Mouse (Mus musculus): ENCODE measurements around the gene Tmem72. TPM values are rescaled to one million over a fixed set of nuclear protein-coding genes. Genes with fewer than 3 reads are reported as not detected.

Gene Tmem72
- polyA plus RNA-seq, 1 experiment from 2014 or later: 12.4 TPM

GRCm38 (mm10) chr6:116718361-116718760, 1.6 kb upstream of the Tmem72 start:
- Histone ChIP-seq H3K27ac (ENCODE audit: low read length) (no peak overlapping the region), H3K9ac (replicated peaks; ENCODE audit: low read length) (no peak overlapping the region), H3K4me3 (ENCODE audit: low read length) (no peak overlapping the region), H3K4me2 (replicated peaks; ENCODE audit: low read depth, low read length) (no peak overlapping the region), H3K9me3 (ENCODE audit: low read length) (no peaks in the 10 kb centered on the region), H3K36me3 (ENCODE audit: insufficient read depth, low read length) (no peaks in the 10 kb centered on the region), H3K4me1 (ENCODE audit: insufficient read depth, low read length) (peaks cover 12% of the 10 kb centered on the region; the same call in 1 of the 2 replicates), H3K27me3 (ENCODE audit: insufficient read depth, low read length) (no peaks in the 10 kb centered on the region; the same call in 1 of the 2 replicates)
- 75% methylated on average over 4 of the region's 4 CpGs for WGBS
- ATAC-seq (ENCODE audit: low FRiP score, low TSS enrichment): no peak

- Histone ChIP-seq H3K27me3 (ENCODE audit: insufficient read depth, low read length) (no peaks in the 10 kb centered on the region; the same call in 1 of the 2 replicates), H3K27ac (ENCODE audit: low read length) (no peak overlapping the region), H3K9ac (replicated peaks; ENCODE audit: low read length) (no peak overlapping the region), H3K4me3 (ENCODE audit: low read length) (no peak overlapping the region), H3K4me2 (replicated peaks; ENCODE audit: low read depth, low read length) (no peak overlapping the region), H3K4me1 (ENCODE audit: insufficient read depth, low read length) (peaks cover 12% of the 10 kb centered on the region; the same call in 1 of the 2 replicates), H3K9me3 (ENCODE audit: low read length) (no peaks in the 10 kb centered on the region), H3K36me3 (ENCODE audit: insufficient read depth, low read length) (no peaks in the 10 kb centered on the region)
- no peak for ATAC-seq (ENCODE audit: low FRiP score, low TSS enrichment)
- WGBS: 74% methylated on average over 7 of the region's 7 CpGs
Observed at GRCm38 (mm10) chr6:116717851-116718250, 1.1 kb upstream of the Tmem72 start.

- Histone ChIP-seq H3K4me3 (ENCODE audit: low read length) (no peak overlapping the region), H3K27me3 (ENCODE audit: insufficient read depth, low read length) (no peaks in the 10 kb centered on the region; the same call in 1 of the 2 replicates), H3K9ac (replicated peaks; ENCODE audit: low read length) (no peak overlapping the region), H3K4me1 (ENCODE audit: insufficient read depth, low read length) (peaks cover 12% of the 10 kb centered on the region; the same call in 1 of the 2 replicates), H3K9me3 (ENCODE audit: low read length) (no peaks in the 10 kb centered on the region), H3K36me3 (ENCODE audit: insufficient read depth, low read length) (no peaks in the 10 kb centered on the region), H3K27ac (ENCODE audit: low read length) (0 out of 2 replicates have a peak overlapping the region, but pooled peaks have one; percentile 29), H3K4me2 (replicated peaks; ENCODE audit: low read depth, low read length) (peak overlapping the region; percentile 31; the same call in 1 of the 2 replicates)
- WGBS: 72% methylated on average over 2 of the region's 2 CpGs
- no peak for ATAC-seq (ENCODE audit: low FRiP score, low TSS enrichment)
Observed at GRCm38 (mm10) chr6:116715166-116715565, 1.5 kb downstream of the Tmem72 start.

GRCm38 (mm10) chr6:116714576-116714975, 2.1 kb downstream of the Tmem72 start:
- WGBS: 70% methylated on average over 5 of the region's 5 CpGs
- H3K27ac ChIP-seq (ENCODE audit: low read length): no peak overlapping the region
- peaks cover 12% of the 10 kb centered on the region; the same call in 1 of the 2 replicates for H3K4me1 ChIP-seq (ENCODE audit: insufficient read depth, low read length)
- no peaks in the 10 kb centered on the region for H3K9me3 ChIP-seq (ENCODE audit: low read length)
- no peak for ATAC-seq (ENCODE audit: low FRiP score, low TSS enrichment)
- no peaks in the 10 kb centered on the region; the same call in 1 of the 2 replicates for H3K27me3 ChIP-seq (ENCODE audit: insufficient read depth, low read length)
- no peak overlapping the region for H3K4me3 ChIP-seq (ENCODE audit: low read length)
- H3K4me2 ChIP-seq (replicated peaks; ENCODE audit: low read depth, low read length): 0 out of 2 replicates have a peak overlapping the region, but pooled peaks have one; percentile 14
- no peak overlapping the region for H3K9ac ChIP-seq (replicated peaks; ENCODE audit: low read length)
- H3K36me3 ChIP-seq (ENCODE audit: insufficient read depth, low read length): no peaks in the 10 kb centered on the region

GRCm38 (mm10) chr6:116713966-116714365, 2.7 kb downstream of the Tmem72 start:
- H3K9me3 ChIP-seq (ENCODE audit: low read length): no peaks in the 10 kb centered on the region
- peaks cover 12% of the 10 kb centered on the region; the same call in 1 of the 2 replicates for H3K4me1 ChIP-seq (ENCODE audit: insufficient read depth, low read length)
- no peaks in the 10 kb centered on the region for H3K36me3 ChIP-seq (ENCODE audit: insufficient read depth, low read length)
- H3K9ac ChIP-seq (replicated peaks; ENCODE audit: low read length): no peak overlapping the region
- WGBS: 85% methylated on average over 3 of the region's 3 CpGs
- no peak overlapping the region for H3K27ac ChIP-seq (ENCODE audit: low read length)
- H3K4me2 ChIP-seq (replicated peaks; ENCODE audit: low read depth, low read length): no peak overlapping the region
- H3K27me3 ChIP-seq (ENCODE audit: insufficient read depth, low read length): no peaks in the 10 kb centered on the region; the same call in 1 of the 2 replicates
- no peak overlapping the region for H3K4me3 ChIP-seq (ENCODE audit: low read length)
- ATAC-seq (ENCODE audit: low FRiP score, low TSS enrichment): no peak

GRCm38 (mm10) chr6:116712503-116712902, 4.2 kb downstream of the Tmem72 start:
- Histone ChIP-seq H3K27ac (ENCODE audit: low read length) (no peak overlapping the region; the same call in 1 of the 2 replicates), H3K4me3 (ENCODE audit: low read length) (no peak overlapping the region), H3K9ac (replicated peaks; ENCODE audit: low read length) (no peak overlapping the region), H3K9me3 (ENCODE audit: low read length) (no peaks in the 10 kb centered on the region), H3K4me1 (ENCODE audit: insufficient read depth, low read length) (peaks cover 8% of the 10 kb centered on the region; the same call in 1 of the 2 replicates), H3K4me2 (replicated peaks; ENCODE audit: low read depth, low read length) (no peak overlapping the region), H3K36me3 (ENCODE audit: insufficient read depth, low read length) (no peaks in the 10 kb centered on the region), H3K27me3 (ENCODE audit: insufficient read depth, low read length) (no peaks in the 10 kb centered on the region; the same call in 1 of the 2 replicates)
- ATAC-seq (ENCODE audit: low FRiP score, low TSS enrichment): no peak
- whole genome bisulfite sequencing: 78% methylated on average over 3 of the region's 3 CpGs

GRCm38 (mm10) chr6:116712062-116712461, 4.7 kb downstream of the Tmem72 start:
- no peak for ATAC-seq (ENCODE audit: low FRiP score, low TSS enrichment)
- Histone ChIP-seq H3K4me2 (replicated peaks; ENCODE audit: low read depth, low read length) (no peak overlapping the region), H3K36me3 (ENCODE audit: insufficient read depth, low read length) (no peaks in the 10 kb centered on the region), H3K9ac (replicated peaks; ENCODE audit: low read length) (0 out of 2 replicates have a peak overlapping the region, but pooled peaks have one; percentile 16), H3K9me3 (ENCODE audit: low read length) (no peaks in the 10 kb centered on the region), H3K4me1 (ENCODE audit: insufficient read depth, low read length) (peaks cover 8% of the 10 kb centered on the region; the same call in 1 of the 2 replicates), H3K27ac (ENCODE audit: low read length) (peak overlapping the region; percentile 50; the same call in 1 of the 2 replicates), H3K27me3 (ENCODE audit: insufficient read depth, low read length) (no peaks in the 10 kb centered on the region; the same call in 1 of the 2 replicates), H3K4me3 (ENCODE audit: low read length) (no peak overlapping the region)
- 11% methylated on average over 5 of the region's 5 CpGs for WGBS

GRCm38 (mm10) chr6:116704320-116704719, 12.4 kb downstream of the Tmem72 start:
- no peaks in the 10 kb centered on the region for H3K36me3 ChIP-seq (ENCODE audit: insufficient read depth, low read length)
- no peak overlapping the region for H3K27ac ChIP-seq (ENCODE audit: low read length)
- no peaks in the 10 kb centered on the region for H3K9me3 ChIP-seq (ENCODE audit: low read length)
- H3K4me3 ChIP-seq (ENCODE audit: low read length): no peak overlapping the region
- H3K4me1 ChIP-seq (ENCODE audit: insufficient read depth, low read length): no peaks in the 10 kb centered on the region
- no peak overlapping the region for H3K4me2 ChIP-seq (replicated peaks; ENCODE audit: low read depth, low read length)
- H3K9ac ChIP-seq (replicated peaks; ENCODE audit: low read length): no peak overlapping the region
- H3K27me3 ChIP-seq (ENCODE audit: insufficient read depth, low read length): no peaks in the 10 kb centered on the region
- ATAC-seq (ENCODE audit: low FRiP score, low TSS enrichment): no peak
- 76% methylated on average over 6 of the region's 6 CpGs for WGBS

- Histone ChIP-seq H3K4me2 (replicated peaks; ENCODE audit: low read depth, low read length) (no peak overlapping the region), H3K9ac (replicated peaks; ENCODE audit: low read length) (no peak overlapping the region), H3K27me3 (ENCODE audit: insufficient read depth, low read length) (no peaks in the 10 kb centered on the region), H3K4me1 (ENCODE audit: insufficient read depth, low read length) (no peaks in the 10 kb centered on the region), H3K9me3 (ENCODE audit: low read length) (no peaks in the 10 kb centered on the region), H3K36me3 (ENCODE audit: insufficient read depth, low read length) (no peaks in the 10 kb centered on the region), H3K4me3 (ENCODE audit: low read length) (no peak overlapping the region), H3K27ac (ENCODE audit: low read length) (no peak overlapping the region)
- ATAC-seq (ENCODE audit: low FRiP score, low TSS enrichment): no peak
Observed at GRCm38 (mm10) chr6:116700821-116701220, 15.9 kb downstream of the Tmem72 start.

- Histone ChIP-seq H3K27me3 (ENCODE audit: insufficient read depth, low read length) (no peaks in the 10 kb centered on the region), H3K4me1 (ENCODE audit: insufficient read depth, low read length) (no peaks in the 10 kb centered on the region; the same call in 1 of the 2 replicates), H3K36me3 (ENCODE audit: insufficient read depth, low read length) (no peaks in the 10 kb centered on the region), H3K9ac (replicated peaks; ENCODE audit: low read length) (no peak overlapping the region), H3K4me2 (replicated peaks; ENCODE audit: low read depth, low read length) (no peak overlapping the region), H3K9me3 (ENCODE audit: low read length) (no peaks in the 10 kb centered on the region), H3K27ac (ENCODE audit: low read length) (no peak overlapping the region), H3K4me3 (ENCODE audit: low read length) (no peak overlapping the region)
- no peak for ATAC-seq (ENCODE audit: low FRiP score, low TSS enrichment)
- WGBS: 83% methylated on average over 4 of the region's 4 CpGs
Observed at GRCm38 (mm10) chr6:116697896-116698425, 18.8 kb downstream of the Tmem72 start.

Measured in kidney, embryonic 16.5 days (tissue).